Mouse (Mus musculus) forebrain, embryonic 14.5 days (tissue): ENCODE data around the gene 4930550C14Rik. TPM values are rescaled to one million over a fixed set of nuclear protein-coding genes. Genes with fewer than 3 reads are reported as not detected.

Experiments used
- ATAC-seq: fragments of 200-750 bp; cut with Nextera tagmentation; 2 replicates; pipeline ENCODE4 v1.8.0; 2017; ENCODE audit warnings: mild to moderate bottlenecking, moderate library complexity
- DNase-seq: peaks from one replicate; pipeline ENCODE4 v3.0.0-alpha.2; 2015; ENCODE audit warnings: low spot score
- H3K27ac ChIP-seq: fragments of 300-500 bp; sonication (generic); 2 replicates; pipeline ENCODE4 v1.5.1; 2014; ENCODE audit warnings: low read depth, mild to moderate bottlenecking, control low read depth, low read length, moderate library complexity
- H3K27me3 ChIP-seq: fragments of 300-500 bp; sonication (generic); replicated peaks from 2 replicates; pipeline ENCODE4 v1.6.1; 2014; ENCODE audit warnings: low read length, control low read depth, mixed read lengths; ENCODE audit not compliant: control insufficient read depth, insufficient read depth
- H3K36me3 ChIP-seq: fragments of 300-500 bp; sonication (generic); 2 replicates; pipeline ENCODE4 v1.6.1; 2014; ENCODE audit warnings: low read length, control low read depth; ENCODE audit not compliant: control insufficient read depth, insufficient read depth
- H3K4me1 ChIP-seq: fragments of 300-500 bp; sonication (generic); 2 replicates; pipeline ENCODE4 v1.6.1; 2014; ENCODE audit warnings: antibody characterized with exemption, low read length, control low read depth; ENCODE audit not compliant: control insufficient read depth, insufficient read depth
- H3K4me2 ChIP-seq: fragments of 300-500 bp; sonication (generic); 2 replicates; pipeline ENCODE4 v1.6.1; 2014; ENCODE audit warnings: mild to moderate bottlenecking, control low read depth, low read length
- H3K4me3 ChIP-seq: fragments of 300-500 bp; sonication (generic); 2 replicates; pipeline ENCODE4 v1.5.1; 2014; ENCODE audit warnings: low read depth, low read length, control low read depth
- H3K9ac ChIP-seq: fragments of 300-500 bp; sonication (generic); 2 replicates; pipeline ENCODE4 v1.6.1; 2014; ENCODE audit warnings: mild to moderate bottlenecking, low read length, control low read depth, moderate library complexity
- H3K9me3 ChIP-seq: fragments of 300-500 bp; sonication (generic); replicated peaks from 2 replicates; pipeline ENCODE4 v1.6.1; 2016; ENCODE audit warnings: low read length, control low read depth, mixed read lengths; ENCODE audit not compliant: control insufficient read depth
- WGBS: fragments of 180-500 bp; shearing (Covaris S2); extraction: QIAGEN DNeasy Blood & Tissue Kit; methylation state at CpG from one replicate; pipeline ENCODE4 v1.1.7; 2014; 5-methylcytosine and 5-hydroxymethylcytosine counted together
- polyA plus RNA-seq: library from polyadenylated mRNA; unstranded; fragments of >200 nt; fragmentation: Nextera tagmentation; extraction: Ambion mirVana; gene quantifications from 2 replicates; pipeline ENCODE4 v1.2.1, GENCODE M21; 2014

The 4930550C14Rik gene
- polyA plus RNA-seq, 1 experiment from 2014 or later: 0.17 TPM

DNA sequence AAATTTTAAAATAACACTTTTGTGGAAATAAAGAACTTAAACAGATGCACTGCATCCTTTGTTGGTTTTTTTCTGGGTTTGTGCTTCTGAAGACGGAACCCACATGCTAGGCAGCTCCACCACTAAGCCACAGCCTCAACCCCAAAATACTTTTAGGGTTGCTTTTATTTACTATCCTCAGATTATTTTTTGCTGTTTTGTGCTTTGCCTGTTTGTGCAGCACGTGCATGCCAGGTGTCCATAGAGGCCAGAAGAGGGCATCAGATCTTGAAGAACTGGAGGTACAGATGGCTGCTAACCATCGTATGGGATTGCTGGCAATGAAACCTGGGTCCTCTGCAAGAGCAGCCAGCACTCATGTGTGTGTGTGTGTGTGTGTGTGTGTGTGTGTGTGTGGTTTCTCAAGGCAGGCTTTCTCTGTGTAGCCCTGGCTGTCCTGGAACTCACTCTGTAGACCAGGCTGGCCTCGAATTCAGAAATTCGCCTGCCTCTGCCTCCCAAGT, 21.0 kb upstream of the 4930550C14Rik start:
- Histone ChIP-seq H3K27me3 (no peaks in the 10 kb centered on the region), H3K4me2 (no peak overlapping the region), H3K4me1 (peaks cover 2% of the 10 kb centered on the region; the same call in 1 of the 2 replicates), H3K27ac (no peak overlapping the region), H3K9me3 (no peaks in the 10 kb centered on the region), H3K36me3 (no peaks in the 10 kb centered on the region), H3K9ac (no peak overlapping the region), H3K4me3 (no peak overlapping the region)
- 77% methylated on average over 5 of the region's 5 CpGs for WGBS
- ATAC-seq (no peak), DNase-seq (no peak)

DNA sequence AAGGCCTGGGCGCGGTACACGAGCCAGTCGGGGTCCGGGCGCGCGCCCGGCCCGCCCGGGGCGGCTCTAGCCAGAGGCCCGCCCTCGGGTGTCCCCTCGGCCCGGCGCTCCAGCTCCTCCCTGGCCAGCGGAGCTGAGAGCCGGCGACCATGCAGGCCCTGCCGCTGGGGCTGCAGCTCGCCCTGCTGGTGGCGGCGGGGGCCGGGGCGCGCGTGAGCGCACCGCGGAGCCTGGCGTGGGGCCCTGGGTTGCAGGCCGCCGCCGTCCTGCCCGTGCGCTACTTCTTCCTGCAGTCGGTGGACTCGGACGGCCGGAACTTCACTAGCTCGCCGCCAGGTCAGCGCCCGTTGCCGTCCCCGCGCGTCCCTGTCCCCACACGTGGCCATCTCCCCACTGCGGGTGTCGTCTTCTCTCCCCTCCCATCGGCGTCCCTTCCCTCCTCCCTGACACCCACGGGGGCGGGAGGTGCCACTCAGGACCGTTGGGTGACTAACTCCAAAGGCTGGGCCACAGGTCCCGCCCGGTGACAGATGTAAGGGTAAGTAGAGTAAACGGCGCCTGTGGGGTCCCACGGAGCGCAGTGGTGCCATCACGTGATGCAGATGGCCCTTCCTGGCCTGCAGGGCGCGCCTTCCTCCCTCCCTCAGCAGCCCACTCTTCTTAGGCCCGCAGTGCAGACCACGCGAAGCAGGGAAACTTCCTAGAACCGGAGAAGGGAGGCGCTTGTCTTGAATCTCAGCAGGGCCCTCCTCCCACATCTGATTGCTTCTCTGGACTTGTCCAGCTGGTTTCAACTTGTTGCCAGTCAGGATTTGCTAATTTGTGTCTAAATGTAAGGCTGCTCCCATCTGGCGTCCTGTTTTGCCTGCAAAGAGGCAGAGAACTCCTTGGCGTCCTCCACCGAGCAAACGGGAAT, 17.9 kb upstream of the 4930550C14Rik start, which contains the start of gene Kdelc2:
TSS of gene Kdelc2 (plus strand) at position 75 of the 916 bp plus-strand sequence.
- H3K9ac ChIP-seq: peak within 1 kb of the TSS; percentile 77
- peak within 1 kb of the TSS; percentile 97 for H3K4me2 ChIP-seq
- ATAC-seq (peak; percentile 96), DNase-seq (peak; percentile 94)
- H3K27me3 ChIP-seq: no peaks in the 10 kb centered on the region
- H3K36me3 ChIP-seq: no peaks in the 10 kb centered on the region
- peak within 1 kb of the TSS; percentile 75 for H3K27ac ChIP-seq
- peak within 1 kb of the TSS; percentile 64 for H3K4me3 ChIP-seq
- under 1% methylated on average over 67 of the region's 75 CpGs for WGBS
- no peaks in the 10 kb centered on the region for H3K9me3 ChIP-seq
- H3K4me1 ChIP-seq: peaks cover 2% of the 10 kb centered on the region; the same call in 1 of the 2 replicates

- no peak for DNase-seq
- Histone ChIP-seq H3K9ac (peak overlapping the region; percentile 18; the same call in 1 of the 2 replicates), H3K27me3 (no peaks in the 10 kb centered on the region), H3K9me3 (no peaks in the 10 kb centered on the region), H3K36me3 (no peaks in the 10 kb centered on the region), H3K4me2 (peak overlapping the region; percentile 97), H3K4me3 (peak overlapping the region; percentile 64), H3K4me1 (peaks cover 2% of the 10 kb centered on the region; the same call in 1 of the 2 replicates), H3K27ac (no peak overlapping the region)
- peak; percentile 40 for ATAC-seq
- whole genome bisulfite sequencing: 5% methylated on average over 8 of the region's 8 CpGs
Measured at GRCm38 (mm10) chr9:53384873-53385272, 17.3 kb upstream of the 4930550C14Rik start.

DNA sequence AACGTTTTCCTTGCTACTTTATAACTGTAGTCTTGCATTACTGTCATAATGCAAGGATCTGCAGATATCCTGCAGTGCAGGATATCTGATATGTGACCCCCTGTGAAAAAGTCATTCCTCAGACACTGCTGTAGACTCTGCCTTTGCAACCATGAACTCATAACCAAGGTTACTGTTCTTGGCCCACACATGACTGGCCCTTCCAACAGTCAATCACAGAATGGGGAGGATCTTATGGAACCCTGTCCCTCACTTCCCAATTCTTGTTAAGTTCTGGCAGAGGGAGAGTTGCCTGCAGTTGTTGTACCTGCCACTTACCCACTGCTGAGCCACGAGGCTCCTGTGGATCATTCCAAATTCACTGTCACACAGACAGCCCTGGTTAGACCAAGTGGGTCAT, 14.7 kb upstream of the 4930550C14Rik start:
- Histone ChIP-seq H3K4me2 (no peak overlapping the region), H3K27me3 (no peaks in the 10 kb centered on the region), H3K9ac (no peak overlapping the region), H3K36me3 (no peaks in the 10 kb centered on the region), H3K4me3 (no peak overlapping the region), H3K4me1 (peaks cover 2% of the 10 kb centered on the region; the same call in 1 of the 2 replicates), H3K27ac (no peak overlapping the region), H3K9me3 (no peaks in the 10 kb centered on the region)
- DNase-seq (no peak), ATAC-seq (no peak)
- 63% methylated on average over 2 of the region's 2 CpGs for WGBS

- Histone ChIP-seq H3K4me3 (no peak overlapping the region), H3K9ac (no peak overlapping the region), H3K4me1 (peaks cover 2% of the 10 kb centered on the region; the same call in 1 of the 2 replicates), H3K27ac (no peak overlapping the region), H3K4me2 (no peak overlapping the region), H3K27me3 (no peaks in the 10 kb centered on the region), H3K9me3 (no peaks in the 10 kb centered on the region), H3K36me3 (no peaks in the 10 kb centered on the region)
- no peak for DNase-seq
- ATAC-seq: no peak
- WGBS: 87% methylated on average over 3 of the region's 3 CpGs
Measured at GRCm38 (mm10) chr9:53389109-53389508, 13.0 kb upstream of the 4930550C14Rik start.

GRCm38 (mm10) chr9:53390136-53390535, 12.0 kb upstream of the 4930550C14Rik start:
- DNase-seq: no peak
- H3K4me1 ChIP-seq: no peaks in the 10 kb centered on the region
- no peak overlapping the region for H3K9ac ChIP-seq
- no peaks in the 10 kb centered on the region for H3K27me3 ChIP-seq
- no peak for ATAC-seq
- H3K36me3 ChIP-seq: no peaks in the 10 kb centered on the region
- 80% methylated on average over 7 of the region's 7 CpGs for WGBS
- H3K4me2 ChIP-seq: no peak overlapping the region
- no peak overlapping the region for H3K4me3 ChIP-seq
- H3K9me3 ChIP-seq: no peaks in the 10 kb centered on the region
- no peak overlapping the region for H3K27ac ChIP-seq

- ATAC-seq (no peak), DNase-seq (no peak)
- no peak overlapping the region for H3K4me2 ChIP-seq
- H3K27ac ChIP-seq: no peak overlapping the region
- no peaks in the 10 kb centered on the region for H3K27me3 ChIP-seq
- no peak overlapping the region for H3K4me3 ChIP-seq
- H3K9ac ChIP-seq: no peak overlapping the region
- no peaks in the 10 kb centered on the region for H3K36me3 ChIP-seq
- H3K9me3 ChIP-seq: no peaks in the 10 kb centered on the region
- H3K4me1 ChIP-seq: peaks cover 5% of the 10 kb centered on the region; the same call in 1 of the 2 replicates
- WGBS: 78% methylated on average over 13 of the region's 13 CpGs
Measured at GRCm38 (mm10) chr9:53397685-53398387, 4.3 kb upstream of the 4930550C14Rik start.

DNA sequence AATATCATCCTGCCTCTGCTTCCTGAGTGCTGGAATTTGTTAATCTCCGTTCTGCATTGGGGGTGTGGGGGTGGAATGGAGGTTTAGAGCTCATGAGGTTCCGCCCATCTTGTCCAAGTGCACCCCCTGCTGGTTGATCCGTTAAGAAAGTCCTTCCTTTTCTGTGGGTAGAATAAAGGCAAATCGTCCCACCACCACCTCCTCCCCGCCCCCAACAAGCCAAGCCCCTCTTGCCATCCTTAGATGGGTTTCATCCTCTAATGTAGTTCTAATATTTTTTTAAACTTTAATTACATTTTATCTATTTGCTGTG, 3.8 kb upstream of the 4930550C14Rik start:
- Histone ChIP-seq H3K9me3 (no peaks in the 10 kb centered on the region), H3K4me1 (peaks cover 5% of the 10 kb centered on the region; the same call in 1 of the 2 replicates), H3K27me3 (no peaks in the 10 kb centered on the region), H3K4me3 (no peak overlapping the region), H3K4me2 (no peak overlapping the region), H3K9ac (no peak overlapping the region), H3K36me3 (no peaks in the 10 kb centered on the region), H3K27ac (no peak overlapping the region)
- no peak for ATAC-seq
- peak; percentile 75 for DNase-seq
- 14% methylated on average over 5 of the region's 5 CpGs for WGBS
